Mouse (Mus musculus): ENCODE data around the gene Arl14.

DNA sequence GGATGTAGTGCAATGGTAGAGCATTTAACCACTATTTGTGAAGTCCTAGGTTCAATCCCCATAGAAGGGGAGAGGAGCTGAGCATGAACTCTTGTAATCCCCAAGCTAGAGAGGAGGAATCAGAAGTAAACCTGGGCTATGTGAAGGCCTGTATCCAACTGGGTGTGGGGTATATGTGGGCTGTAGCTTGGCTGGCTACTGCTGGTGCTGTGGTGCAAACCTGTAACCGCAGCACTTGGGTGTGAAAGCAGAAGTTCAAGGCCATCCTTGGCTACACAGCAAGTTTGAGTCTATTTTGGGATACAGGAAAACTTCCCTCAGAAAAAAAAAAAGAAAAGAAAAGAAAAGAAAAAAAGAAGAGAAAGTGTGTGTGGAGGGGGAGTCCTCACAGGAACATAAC is 5.8 kb downstream of the Arl14 start:
- TF ChIP-seq TAL1 (IDR thresholded peaks at IDR 0.05; ENCODE audit: low read length) (no peak), GATA1 (IDR thresholded peaks at IDR 0.05; ENCODE audit: low read length) (no peak)

Measured in erythroblast, embryonic 14.5 days (primary cell).